Mouse (Mus musculus) heart, postnatal 0 days (tissue): Measurements from ENCODE around the gene Usp25.

Experiments used
- CTCF ChIP-seq: IDR thresholded peaks from 2 replicates; pipeline ENCODE4 v1.5.1; 2016; ENCODE audit warnings: antibody characterized with exemption, control low read depth, low read depth
- EP300 ChIP-seq: IDR thresholded peaks from 2 replicates; pipeline ENCODE4 v1.6.1; 2016; ENCODE audit warnings: antibody characterized with exemption, low read depth

GRCm38 (mm10) chr16:77140651-77141050 lies 127.1 kb downstream of the Usp25 start:
- TF ChIP-seq CTCF: no peak
- TF ChIP-seq EP300: no peak
